Mouse (Mus musculus): ENCODE data around the gene Odf4. TPM values are rescaled to one million over a fixed set of nuclear protein-coding genes. Genes with fewer than 3 reads are reported as not detected.
A peak's percentile ranks its signal among the peaks of the same experiment; 100 is the strongest.
"Not testable (repeated sequence)": the region's sequence is repeated elsewhere in the genome, so short reads cannot be mapped to it uniquely, and the experiment has no call there.

Odf4 gene
- total RNA-seq, 2 experiments from 2014 or later = 0.73 to 1.2 TPM

DNA sequence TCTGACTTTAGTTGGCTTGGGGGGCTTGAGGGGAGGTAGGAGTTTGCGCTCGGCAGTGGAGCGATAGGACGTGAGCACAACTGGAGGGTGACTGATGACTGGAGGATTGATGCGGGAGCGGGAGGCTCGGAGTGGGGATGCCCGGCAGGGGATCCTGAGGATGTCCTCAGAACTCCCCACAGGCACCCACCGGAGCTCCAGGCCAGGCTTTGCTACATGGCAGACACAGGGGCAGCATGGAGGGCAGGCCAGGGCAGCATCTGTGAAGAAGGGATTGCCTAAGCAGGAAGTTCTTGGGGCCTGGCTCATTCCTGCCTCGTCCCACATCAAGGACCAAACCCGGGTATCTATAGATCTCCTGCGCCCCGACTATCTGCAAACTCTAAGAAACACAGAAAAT is 27.0 kb upstream of the Odf4 start:
- intact Hi-C loops (cut with DNase I) = no loop called here
- DNase-seq (ENCODE audit: extremely low spot score in 1 of 2, low spot score in 2 of 2) = no peak

DNA sequence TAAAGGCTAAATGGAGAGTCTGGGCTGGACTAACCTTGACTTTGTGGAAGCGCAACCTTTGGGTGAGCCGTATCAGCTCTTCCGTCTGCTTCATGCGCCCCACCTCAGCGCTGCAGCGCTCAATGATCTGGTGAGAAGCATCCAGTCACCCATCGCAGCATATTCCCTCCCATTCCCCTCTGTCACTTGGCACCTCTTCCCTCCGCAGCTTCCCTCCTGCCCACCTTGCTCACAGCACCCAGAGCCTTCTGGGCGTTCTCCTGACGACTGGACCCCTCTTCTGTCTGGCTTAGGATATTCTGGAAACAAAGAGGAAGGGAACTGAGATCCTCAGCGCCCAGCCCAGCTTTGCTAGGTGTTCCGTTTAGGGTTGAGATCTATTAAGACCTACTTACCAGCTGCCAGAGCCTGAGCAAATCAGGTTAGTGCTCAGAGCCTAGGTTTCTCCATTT is 20.7 kb upstream of the Odf4 start:
- intact Hi-C loops (cut with DNase I) = no loop called here
- DNase-seq (ENCODE audit: extremely low spot score in 1 of 2, low spot score in 2 of 2) = no peak

DNA sequence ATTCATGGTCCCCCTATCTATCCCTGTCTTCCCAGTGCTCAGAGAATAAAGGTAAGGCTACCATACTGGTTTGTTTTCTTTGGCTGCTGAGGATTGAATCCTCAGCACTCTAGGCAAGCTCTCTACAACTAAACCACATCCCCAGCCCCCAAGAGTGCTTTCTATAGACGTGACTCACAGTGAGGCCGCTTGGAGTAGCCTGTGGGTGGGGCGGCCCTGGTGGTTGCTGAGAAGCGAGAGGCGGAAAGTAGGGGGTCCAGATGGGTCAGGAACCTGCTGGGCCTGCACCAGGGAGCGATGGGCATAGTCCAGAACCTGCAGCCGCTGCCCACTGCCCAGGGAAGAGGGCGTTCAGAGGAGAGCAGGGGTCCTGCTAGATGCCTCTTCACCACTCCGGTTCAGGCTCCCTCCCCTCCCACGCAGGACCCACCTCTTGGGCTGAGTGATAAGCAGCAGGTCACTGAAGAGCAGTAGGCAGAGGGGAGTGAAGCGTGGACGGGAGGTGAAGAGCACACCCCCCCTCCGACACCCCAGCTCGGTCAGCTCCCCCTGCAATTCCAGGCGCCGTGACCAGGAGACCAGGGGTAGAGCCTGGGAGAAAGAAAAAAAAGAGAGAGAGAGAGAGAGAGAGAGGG is 20.0 kb upstream of the Odf4 start:
- DNase-seq (ENCODE audit: extremely low spot score in 1 of 2, low spot score in 2 of 2) = peak in 1 of 2 experiments; percentile 65
- intact Hi-C loops (cut with DNase I) = no loop called here

DNA sequence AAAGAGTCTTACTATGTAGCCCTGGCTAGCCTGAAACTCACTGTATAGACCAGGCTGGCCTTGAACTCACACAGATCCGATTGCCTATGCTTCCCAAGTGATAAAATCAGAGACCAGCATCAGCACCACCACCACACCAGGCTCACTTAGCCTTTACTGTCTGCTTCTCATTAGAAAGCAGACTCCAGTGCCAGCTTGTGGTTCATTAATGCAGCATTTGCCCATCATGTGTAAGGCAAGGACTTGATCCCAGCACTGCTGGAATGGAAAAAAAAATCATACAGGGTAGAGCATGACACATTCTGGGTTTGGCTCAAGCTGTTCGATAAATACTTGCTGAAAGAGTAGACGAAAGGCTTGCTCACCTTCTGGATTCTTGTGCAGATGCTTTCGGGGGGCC is 19.1 kb upstream of the Odf4 start:
- DNase-seq (ENCODE audit: extremely low spot score in 1 of 2, low spot score in 2 of 2) = no peak

DNA sequence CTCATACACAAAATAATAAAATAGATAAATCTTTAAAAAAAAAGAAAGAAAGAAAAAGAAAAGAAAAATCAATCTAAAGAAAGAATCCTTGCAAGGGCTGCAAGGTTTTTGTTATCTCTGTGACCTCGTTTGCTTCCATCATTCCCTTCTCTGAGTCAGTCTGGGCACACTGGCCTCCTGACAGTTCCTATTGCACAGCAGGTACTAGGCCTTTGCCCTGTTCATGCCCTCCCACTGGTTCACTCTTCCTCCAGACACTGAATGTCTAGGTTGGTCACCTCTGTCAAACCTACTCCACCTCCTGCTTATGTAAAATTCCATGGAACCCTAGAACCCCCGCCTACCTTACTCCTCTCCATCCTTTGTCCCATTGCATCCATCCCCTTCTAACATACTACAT is 18.4 kb upstream of the Odf4 start:
- intact Hi-C loops (cut with DNase I) = no loop called here
- no peak for DNase-seq (ENCODE audit: extremely low spot score in 1 of 2, low spot score in 2 of 2)

More for the DNA sequence above, 19.1 kb upstream of the Odf4 start:
- intact Hi-C loops (cut with DNase I) = no loop called here

DNA sequence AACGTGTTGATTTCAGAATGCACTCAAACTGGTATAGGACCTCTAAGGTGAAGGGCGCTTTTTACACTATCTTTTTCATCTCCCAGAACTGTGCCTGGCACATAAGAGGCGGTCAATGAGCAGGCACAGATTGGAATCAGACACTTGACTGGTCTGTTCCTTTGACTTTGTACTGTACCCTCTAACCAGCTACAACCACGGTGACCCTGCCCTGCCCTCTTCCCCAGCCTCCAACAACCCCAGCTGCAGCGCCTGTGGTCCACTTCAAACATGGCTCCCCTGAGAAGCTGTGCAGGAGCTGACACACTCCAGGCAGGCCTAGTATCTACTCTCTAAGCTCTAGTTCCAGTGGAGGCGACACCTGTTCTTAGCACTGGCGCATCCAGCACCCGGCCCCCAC is 15.8 kb upstream of the Odf4 start:
- intact Hi-C loops (cut with DNase I) = no loop called here
- DNase-seq (ENCODE audit: extremely low spot score in 1 of 2, low spot score in 2 of 2) = no peak

DNA sequence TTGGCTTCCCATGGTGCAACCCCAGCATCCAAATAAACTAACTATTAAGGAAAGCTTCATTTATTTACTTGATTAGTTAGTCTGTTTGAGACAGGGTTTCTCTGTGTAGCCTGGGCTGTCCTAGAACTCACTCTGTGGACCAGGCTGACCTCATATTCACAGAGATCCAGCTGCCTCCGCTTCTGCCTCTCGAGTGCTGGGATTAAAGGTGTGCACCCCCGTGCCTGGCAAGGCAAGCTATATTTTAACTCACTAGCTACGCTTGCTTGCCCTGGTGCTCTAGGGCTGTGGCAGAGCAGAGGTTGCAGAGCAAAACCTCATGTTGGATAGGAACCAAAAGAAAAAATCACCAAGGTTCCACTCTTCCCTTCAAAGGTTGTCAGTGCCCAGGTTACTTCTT is 13.6 kb upstream of the Odf4 start:
- intact Hi-C loops (cut with DNase I) = no loop called here

DNA sequence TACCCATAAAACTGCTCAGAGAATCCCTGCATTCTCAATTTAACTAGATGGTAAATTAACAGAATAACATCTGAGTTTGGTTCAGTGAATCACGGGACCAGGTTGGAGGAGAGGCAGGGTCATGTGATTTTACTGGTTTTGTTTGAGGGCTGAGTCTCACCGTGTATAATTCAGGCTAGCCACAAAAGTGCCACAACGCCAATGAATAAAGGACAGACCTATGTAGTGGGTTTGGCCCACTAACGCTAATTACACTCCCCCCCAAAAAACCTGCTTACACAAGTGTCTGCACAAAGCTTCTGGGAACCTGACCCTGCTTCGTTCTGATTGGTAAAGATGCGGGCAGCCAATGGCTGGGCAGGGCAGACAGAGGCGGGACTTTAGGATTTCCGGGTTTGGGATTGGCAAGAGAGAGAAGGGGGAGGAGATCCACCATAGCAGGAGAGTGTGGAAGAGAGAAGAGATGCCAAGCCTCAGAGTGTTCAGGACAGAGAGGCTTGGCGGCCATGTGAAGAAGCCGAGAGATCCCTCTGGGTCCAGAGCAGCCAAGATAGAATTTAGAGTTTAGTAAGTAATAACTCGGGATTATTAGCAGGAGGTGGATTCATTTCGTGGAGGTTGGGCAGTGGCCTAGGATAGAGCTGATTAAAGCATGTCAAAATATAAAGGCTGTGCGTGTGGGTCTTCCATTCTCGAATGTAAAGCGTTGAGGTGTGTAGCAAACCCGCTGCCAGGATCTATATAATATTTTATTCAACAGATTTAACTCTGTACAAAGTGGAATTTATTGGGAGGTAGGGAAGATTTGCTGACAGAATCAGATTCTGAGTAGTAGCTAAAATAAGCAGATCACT is 12.8 kb upstream of the Odf4 start:
- intact Hi-C loops (cut with DNase I) = no loop called here

More for the DNA sequence above, 13.6 kb upstream of the Odf4 start:
- DNase-seq (ENCODE audit: extremely low spot score in 1 of 2, low spot score in 2 of 2) = no peak

DNA sequence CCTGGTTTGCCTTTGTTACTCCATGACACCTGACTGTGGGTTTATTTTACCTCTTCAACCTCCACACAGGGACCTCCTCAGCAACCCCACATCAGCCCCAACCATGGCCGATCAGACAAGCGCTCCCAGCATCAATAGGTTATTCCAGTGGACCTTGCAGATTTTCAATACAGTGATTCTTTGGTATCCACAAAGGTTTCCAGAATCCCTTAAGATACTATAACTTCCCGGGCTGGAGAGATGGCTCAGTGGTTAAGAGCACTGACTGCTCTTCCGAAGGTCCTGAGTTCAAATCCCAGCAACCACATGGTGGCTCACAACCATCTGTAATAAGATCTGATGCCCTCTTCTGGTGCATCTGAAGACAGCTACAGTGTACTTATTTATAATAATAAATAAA is 10.1 kb upstream of the Odf4 start:
- intact Hi-C loops (cut with DNase I); DNase-seq (ENCODE audit: extremely low spot score in 1 of 2, low spot score in 2 of 2): not testable (repeated sequence)

More for the DNA sequence above, 12.8 kb upstream of the Odf4 start:
- peak; percentile 89 to 92 for DNase-seq (ENCODE audit: extremely low spot score in 1 of 2, low spot score in 2 of 2)

DNA sequence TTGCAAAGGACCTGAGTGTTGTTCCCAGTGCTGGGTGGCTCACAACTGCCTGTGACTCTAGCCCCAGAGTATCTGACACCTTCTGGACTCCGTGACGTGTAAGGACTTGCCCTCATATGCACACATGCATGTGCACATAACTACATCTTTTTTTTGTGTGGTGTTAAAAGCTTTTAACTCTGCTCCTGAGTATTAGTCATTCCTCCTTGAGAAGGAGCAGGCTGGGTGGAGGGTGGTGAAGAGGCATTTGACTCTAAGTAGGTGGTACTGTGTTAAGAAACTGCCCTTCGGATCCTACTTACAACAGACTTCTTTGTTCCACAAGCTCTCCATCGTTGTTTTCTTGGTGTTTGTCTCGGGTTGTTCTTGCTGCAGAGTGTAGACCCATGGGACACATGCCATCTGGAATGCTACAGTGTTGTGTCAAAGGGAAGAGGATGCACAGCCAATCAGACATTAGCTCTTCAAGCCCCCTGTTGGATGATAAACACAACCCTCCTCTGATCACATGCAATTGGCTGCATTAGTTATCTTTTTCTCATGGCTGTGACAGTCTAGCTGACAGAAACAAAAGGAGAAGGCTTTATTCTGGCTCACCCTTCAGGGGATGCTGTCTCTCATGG is 7.1 kb upstream of the Odf4 start:
- intact Hi-C loops (cut with DNase I) = no loop called here
- DNase-seq (ENCODE audit: extremely low spot score in 1 of 2, low spot score in 2 of 2) = no peak

DNA sequence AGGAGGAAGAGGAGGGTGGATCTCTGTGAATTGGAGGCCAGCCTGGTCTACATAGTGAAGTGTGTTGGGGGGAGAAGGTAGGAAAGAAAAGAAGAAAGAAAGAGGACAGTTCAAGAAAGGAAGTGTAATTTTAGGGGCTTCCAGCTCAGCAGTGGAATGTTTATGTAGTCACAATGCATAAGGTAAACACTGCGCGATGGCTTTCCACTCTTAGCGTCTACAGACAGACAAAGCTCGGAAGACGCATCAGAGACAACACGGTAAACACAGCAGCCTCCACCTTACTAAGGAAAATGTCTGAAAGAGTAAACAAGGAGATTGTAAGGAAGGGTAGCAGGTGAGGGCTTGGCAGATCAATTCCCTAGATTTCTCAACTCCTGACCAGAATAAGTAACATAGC is 3.1 kb upstream of the Odf4 start:
- no peak for DNase-seq (ENCODE audit: extremely low spot score in 1 of 2, low spot score in 2 of 2)
- intact Hi-C loops (cut with DNase I) = no loop called here

DNA sequence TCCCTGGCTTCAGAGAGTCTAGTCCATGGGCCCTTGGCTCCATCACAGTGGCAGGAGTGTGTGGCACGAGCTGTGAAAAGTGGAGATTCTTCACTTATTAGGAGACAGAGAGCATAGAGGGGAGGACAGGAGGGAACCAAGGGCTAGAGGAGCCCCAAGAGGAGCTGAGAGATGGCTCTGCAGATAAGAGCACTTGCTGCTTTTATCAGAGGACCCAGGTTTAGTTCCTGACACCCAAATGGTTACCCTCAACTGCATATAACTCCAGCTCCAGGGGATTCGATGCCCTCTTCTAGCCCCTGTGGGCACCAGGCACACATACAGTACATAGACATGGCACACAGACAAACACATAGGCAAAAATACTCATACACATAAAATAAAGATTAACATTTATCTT is 2.1 kb downstream of the Odf4 start:
- intact Hi-C loops (cut with DNase I) = no loop called here
- DNase-seq (ENCODE audit: extremely low spot score in 1 of 2, low spot score in 2 of 2) = no peak

DNA sequence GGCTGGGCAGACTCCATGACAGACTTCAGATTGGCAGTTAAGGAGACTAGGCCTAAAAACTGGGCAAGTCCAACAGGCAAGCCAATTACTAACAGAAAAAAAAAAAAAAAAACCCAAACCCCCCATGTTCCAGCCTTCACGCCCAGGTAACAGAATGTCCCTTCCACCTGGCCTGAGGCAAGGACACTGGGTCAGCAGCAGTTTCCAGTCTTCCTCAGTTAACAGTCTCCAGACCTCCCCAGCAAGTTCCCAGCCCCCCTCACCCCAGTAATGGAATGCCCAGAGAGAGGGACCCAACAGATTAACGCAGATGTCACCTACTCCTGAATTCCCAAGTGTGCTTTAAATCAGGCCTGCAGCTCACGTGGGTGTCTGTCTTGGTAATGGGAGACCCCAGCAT is 3.7 kb downstream of the Odf4 start:
- intact Hi-C loops (cut with DNase I) = no loop called here
- no peak for DNase-seq (ENCODE audit: extremely low spot score in 1 of 2, low spot score in 2 of 2)

DNA sequence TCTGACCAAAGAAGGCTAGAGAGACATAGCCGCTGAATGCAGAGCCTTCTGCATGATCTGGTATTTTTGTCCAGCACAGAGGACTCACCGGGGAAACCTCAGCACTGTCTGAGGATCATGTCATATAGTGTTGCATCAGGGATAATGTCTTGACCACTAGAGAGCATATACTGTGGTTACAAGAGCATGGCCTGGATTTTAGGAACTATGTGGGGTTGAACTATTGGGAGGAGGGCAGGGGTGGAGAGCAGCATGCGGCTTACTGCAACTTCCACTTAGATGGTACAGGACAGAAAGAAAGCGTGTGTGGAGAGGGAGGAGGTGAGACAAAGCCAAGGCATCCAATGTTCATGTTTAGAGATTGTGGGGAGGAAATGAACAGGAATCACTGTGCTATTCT is 12.3 kb downstream of the Odf4 start:
- intact Hi-C loops (cut with DNase I) = no loop called here
- DNase-seq (ENCODE audit: extremely low spot score in 1 of 2, low spot score in 2 of 2) = no peak

DNA sequence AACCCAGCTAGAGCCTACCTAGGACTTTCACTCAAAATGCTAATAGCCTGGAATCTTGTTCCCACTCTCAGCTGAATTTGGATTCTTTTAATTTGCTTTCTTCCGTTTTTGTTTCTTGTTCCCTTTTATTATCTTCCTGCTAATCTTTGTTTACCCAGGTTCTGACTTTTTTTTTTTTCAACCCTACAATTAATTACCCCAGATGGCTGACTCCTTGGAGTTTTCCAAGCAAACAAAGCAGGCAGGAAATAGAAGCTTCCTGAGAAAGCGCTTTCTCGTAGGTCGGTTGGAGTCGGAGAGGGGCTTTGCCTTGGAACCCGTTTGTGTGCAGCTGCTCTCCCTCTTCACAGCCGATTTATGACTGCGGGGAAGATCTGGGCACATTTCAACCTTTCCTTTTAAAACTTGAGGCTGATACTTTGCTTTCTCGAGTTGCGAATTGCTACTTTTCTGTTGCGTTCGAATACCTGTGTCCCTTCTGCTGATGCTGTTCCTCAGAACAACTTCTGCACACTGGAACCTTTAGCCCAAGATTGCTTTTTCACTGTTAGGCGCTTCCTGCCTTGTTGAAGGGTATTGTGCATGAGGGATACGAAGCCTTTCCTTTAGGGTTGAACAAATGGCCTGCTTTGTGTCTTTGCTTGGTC is 15.2 kb downstream of the Odf4 start:
- intact Hi-C loops (cut with DNase I) = no loop called here
- DNase-seq (ENCODE audit: extremely low spot score in 1 of 2, low spot score in 2 of 2) = no peak

DNA sequence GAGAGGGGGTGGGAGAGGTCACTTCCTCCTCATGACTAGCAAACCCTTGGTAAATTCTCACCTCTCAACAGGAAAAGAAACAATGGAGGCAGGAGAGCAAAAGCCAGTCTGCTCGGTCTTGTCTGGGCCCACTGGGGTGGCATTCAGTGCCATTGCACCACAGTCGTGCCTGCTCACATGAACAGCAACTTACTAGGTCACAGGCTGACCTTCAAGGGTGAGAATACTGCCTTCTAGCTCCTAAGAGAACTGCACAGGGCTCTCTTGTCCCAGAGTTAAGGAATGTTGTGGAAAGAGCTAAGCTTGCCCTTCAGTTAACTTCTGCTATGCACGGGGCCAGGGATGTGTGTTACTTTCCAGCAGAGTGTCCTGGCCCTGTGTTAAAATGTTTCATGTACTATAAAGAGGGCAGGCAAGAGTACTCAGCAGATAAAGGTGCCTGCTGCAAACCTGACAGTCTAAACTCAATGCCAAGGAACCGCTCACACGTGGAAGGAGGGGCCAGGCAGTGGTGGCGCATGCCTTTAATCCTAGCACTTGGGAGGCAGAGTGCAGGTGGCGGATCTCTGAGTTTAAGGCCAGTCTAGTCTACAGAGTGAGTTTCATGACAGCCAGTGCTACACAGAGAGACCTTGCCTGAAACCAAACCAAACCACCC is 17.9 kb downstream of the Odf4 start:
- intact Hi-C loops (cut with DNase I) = no loop called here
- DNase-seq (ENCODE audit: extremely low spot score in 1 of 2, low spot score in 2 of 2) = no peak

DNA sequence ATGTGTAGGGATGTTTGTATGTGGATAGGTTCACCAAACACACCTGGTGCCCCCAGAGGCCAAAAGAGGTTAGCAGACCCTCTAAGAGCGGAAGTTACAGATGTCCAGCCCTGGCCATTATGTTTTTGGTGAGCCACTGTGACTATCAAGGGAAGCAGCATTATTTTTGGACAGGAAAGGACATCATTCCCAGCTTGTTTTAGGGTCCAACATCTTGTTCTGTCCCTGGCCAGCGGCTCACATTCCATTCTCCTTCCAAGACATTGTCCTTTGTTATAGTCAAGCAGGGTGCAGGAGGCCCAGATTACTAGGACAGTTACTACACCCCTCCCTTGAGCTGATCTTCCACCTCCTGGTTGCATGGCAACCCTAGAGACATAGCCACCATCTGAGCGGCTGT is 19.6 kb downstream of the Odf4 start:
- no peak for DNase-seq (ENCODE audit: extremely low spot score in 1 of 2, low spot score in 2 of 2)
- intact Hi-C loops (cut with DNase I) = no loop called here

DNA sequence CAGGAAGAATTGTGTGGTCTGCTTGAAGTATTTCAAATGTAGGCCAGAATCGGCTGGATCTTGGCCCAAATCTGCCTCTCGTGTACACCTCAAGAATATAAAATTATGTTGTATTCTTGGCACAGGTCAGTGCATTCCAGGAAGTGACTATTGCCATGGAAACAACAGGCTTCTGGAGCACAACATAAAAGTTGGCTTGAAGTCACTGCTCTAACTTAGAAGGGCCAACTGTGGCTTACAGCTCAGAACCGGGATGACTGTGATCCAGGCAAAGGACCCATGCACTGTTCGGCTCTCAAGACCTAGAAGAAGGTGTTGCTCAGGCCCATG is 20.5 kb downstream of the Odf4 start:
- DNase-seq (ENCODE audit: extremely low spot score in 1 of 2, low spot score in 2 of 2) = peak in 1 of 2 experiments; percentile 43
- intact Hi-C loops (cut with DNase I) = no loop called here
